Mouse (Mus musculus) testis, adult 2 months (tissue): ENCODE results near the gene Fstl1. TPM values are rescaled to one million over a fixed set of nuclear protein-coding genes. Genes with fewer than 3 reads are reported as not detected.

Source experiments
- H3K27ac ChIP-seq: fragments of 200-500 bp; 2 replicates; pipeline ENCODE4 v1.5.1; 2012; ENCODE audit warnings: low read depth, low read length; ENCODE audit not compliant: control insufficient read depth, insufficient read depth
- H3K27me3 ChIP-seq: fragments of 200-500 bp; 2 replicates; pipeline ENCODE4 v1.6.1; 2012; ENCODE audit warnings: mild to moderate bottlenecking, low read length, moderate library complexity; ENCODE audit not compliant: control insufficient read depth, insufficient read depth
- H3K36me3 ChIP-seq: fragments of 200-500 bp; 2 replicates; pipeline ENCODE4 v1.6.1; 2012; ENCODE audit warnings: mild to moderate bottlenecking, low read length; ENCODE audit not compliant: control insufficient read depth, insufficient read depth
- H3K4me1 ChIP-seq: fragments of 200-500 bp; 2 replicates; pipeline ENCODE4 v1.6.1; 2012; ENCODE audit warnings: low read length; ENCODE audit not compliant: control insufficient read depth, insufficient read depth
- H3K4me3 ChIP-seq: fragments of 200-500 bp; 2 replicates; pipeline ENCODE4 v1.5.1; 2012; ENCODE audit warnings: low read depth, mild to moderate bottlenecking, low read length, moderate library complexity, mixed read lengths; ENCODE audit not compliant: control insufficient read depth
- CTCF ChIP-seq: fragments of 200-500 bp; IDR thresholded peaks from 2 replicates; pipeline ENCODE4 v1.5.1; 2012; ENCODE audit warnings: low read depth, mild to moderate bottlenecking, inconsistent platforms, low read length, moderate library complexity; ENCODE audit not compliant: control insufficient read depth, insufficient read depth, insufficient replicate concordance
- POLR2A ChIP-seq: fragments of 200-500 bp; IDR thresholded peaks from 2 replicates; pipeline ENCODE4 v1.6.1; 2012; ENCODE audit warnings: low read depth, mild to moderate bottlenecking, inconsistent platforms, low read length, moderate library complexity; ENCODE audit not compliant: control insufficient read depth
- polyA plus RNA-seq: library from polyadenylated mRNA; depleted of rRNA; stranded (reverse); fragments of >200 nt; gene quantifications from 2 replicates; pipeline ENCODE4 v1.2.3, GENCODE M21; 2012; rRNA removed

Gene Fstl1
- polyA plus RNA-seq, 1 experiment = 5.4 TPM

DNA sequence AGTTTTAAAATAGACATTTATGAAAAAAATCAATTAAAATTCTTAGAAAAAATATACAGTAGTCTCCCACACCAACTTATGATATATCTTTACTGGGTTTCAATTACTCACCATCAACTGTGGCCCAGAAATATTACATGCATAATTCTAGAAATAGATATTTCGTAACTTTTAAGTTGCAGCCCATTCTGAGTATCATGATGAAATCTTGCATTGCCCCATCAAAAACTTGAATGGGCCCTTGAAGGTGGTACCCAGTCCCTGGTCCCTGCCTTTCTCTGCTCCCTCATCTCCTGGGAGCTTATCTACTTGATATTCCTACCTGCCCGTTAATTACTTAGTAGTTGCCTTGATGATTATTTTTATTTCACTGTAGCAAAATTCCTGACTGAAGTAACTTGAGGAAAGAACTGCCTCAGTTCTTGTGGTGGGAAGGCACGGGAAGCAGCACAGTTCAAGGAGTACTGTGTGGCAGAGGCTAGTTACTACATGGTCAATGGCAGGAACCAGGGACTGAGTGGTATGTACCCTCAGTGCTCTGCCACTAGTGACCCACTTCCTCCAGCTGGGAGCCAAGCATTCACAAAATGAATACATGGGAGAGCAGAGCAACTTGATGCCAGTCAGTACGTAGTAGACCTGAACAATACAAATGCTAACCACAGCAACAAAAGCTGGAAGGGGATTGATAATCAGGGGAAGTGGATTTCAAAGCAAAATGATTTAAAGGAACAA, 98.0 kb downstream of the Fstl1 start:
- no peak overlapping the region for H3K27ac ChIP-seq
- peaks cover 2% of the 10 kb centered on the region for H3K36me3 ChIP-seq
- TF ChIP-seq POLR2A (no peak), CTCF (no peak)
- H3K27me3 ChIP-seq = no peaks in the 10 kb centered on the region
- H3K4me1 ChIP-seq = no peaks in the 10 kb centered on the region; the same call in 1 of the 2 replicates
- no peak overlapping the region for H3K4me3 ChIP-seq

DNA sequence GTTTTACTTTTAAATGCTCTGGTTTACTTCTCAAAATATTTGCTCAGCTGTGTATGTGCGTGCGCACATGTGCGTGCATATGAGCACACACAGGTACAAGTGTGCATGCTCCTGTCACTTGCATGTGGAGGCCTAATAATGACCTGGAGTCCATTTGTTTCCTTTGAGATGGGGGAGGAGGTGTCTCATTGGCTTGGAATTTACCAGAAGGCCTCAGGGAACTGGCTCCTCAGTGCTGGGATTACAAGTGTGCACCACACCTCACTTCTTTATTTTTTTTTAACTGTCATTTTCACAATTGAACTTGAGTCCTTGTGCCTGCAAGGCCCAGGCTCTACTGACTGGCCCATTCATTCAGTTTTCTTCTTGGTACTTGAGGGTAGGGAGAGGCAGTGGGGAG, 100.7 kb downstream of the Fstl1 start:
- no peak overlapping the region for H3K4me3 ChIP-seq
- no peaks in the 10 kb centered on the region; the same call in 1 of the 2 replicates for H3K4me1 ChIP-seq
- TF ChIP-seq POLR2A = no peak
- no peaks in the 10 kb centered on the region for H3K27me3 ChIP-seq
- no peak overlapping the region for H3K27ac ChIP-seq
- H3K36me3 ChIP-seq = peaks cover 2% of the 10 kb centered on the region

- no peaks in the 10 kb centered on the region for H3K27me3 ChIP-seq
- no peaks in the 10 kb centered on the region; the same call in 1 of the 2 replicates for H3K4me1 ChIP-seq
- no peak overlapping the region for H3K27ac ChIP-seq
- peaks cover 3% of the 10 kb centered on the region for H3K36me3 ChIP-seq
- no peak overlapping the region for H3K4me3 ChIP-seq
- TF ChIP-seq CTCF (no peak), POLR2A (no peak)
These were observed 102.4 kb downstream of the Fstl1 start for GRCm38 (mm10) chr16:37878951-37879505.

- Histone ChIP-seq H3K27me3 (no peaks in the 10 kb centered on the region), H3K4me3 (no peak overlapping the region), H3K36me3 (peaks cover 3% of the 10 kb centered on the region), H3K27ac (no peak overlapping the region), H3K4me1 (no peaks in the 10 kb centered on the region; the same call in 1 of the 2 replicates)
- TF ChIP-seq POLR2A = no peak
- TF ChIP-seq CTCF = no peak
These were observed 103.2 kb downstream of the Fstl1 start for GRCm38 (mm10) chr16:37879750-37880419.

DNA sequence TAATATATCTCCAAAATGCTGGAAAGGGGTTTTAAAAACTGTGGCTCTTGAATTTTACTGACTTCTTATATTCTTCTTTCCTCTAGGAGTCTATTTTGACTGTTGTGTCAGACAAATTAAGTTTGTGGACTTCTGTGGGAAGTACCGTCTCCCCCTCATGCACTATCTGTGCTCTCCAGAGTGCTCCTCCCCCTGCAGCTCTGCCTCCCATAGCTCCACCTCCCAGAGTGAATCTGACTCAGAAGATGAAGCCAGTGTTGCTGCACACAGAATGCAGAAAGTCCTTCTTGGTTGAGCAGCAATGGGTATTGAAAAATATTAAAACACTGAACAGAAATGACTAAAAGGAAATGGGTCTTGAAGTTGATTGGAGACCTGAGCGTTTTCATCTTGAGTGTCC, 104.5 kb downstream of the Fstl1 start:
- Histone ChIP-seq H3K27me3 (no peaks in the 10 kb centered on the region), H3K4me3 (no peak overlapping the region), H3K36me3 (peaks cover 3% of the 10 kb centered on the region), H3K27ac (no peak overlapping the region), H3K4me1 (no peaks in the 10 kb centered on the region; the same call in 1 of the 2 replicates)
- TF ChIP-seq CTCF = no peak
- no peak for TF ChIP-seq POLR2A

Other genes with a start within 250 kb of the Fstl1 start
- gene Gtf2e1, start 237.1 kb upstream of the Fstl1 start, polyA plus RNA-seq = 10.1 and 10.7 TPM in 2 replicates
- 5.5 and 6.0 TPM in 2 replicates for gene Rabl3, start 237.0 kb upstream of the Fstl1 start, polyA plus RNA-seq
- 0.79 and 1.2 TPM in 2 replicates for gene Hgd, start 196.7 kb upstream of the Fstl1 start, polyA plus RNA-seq
- gene Ndufb4, start 122.4 kb upstream of the Fstl1 start, polyA plus RNA-seq = 74.9 and 80.9 TPM in 2 replicates
- gene Gm36028, start 84.3 kb downstream of the Fstl1 start, polyA plus RNA-seq = 1.2 TPM in 2 replicates
- 9.4 and 12.5 TPM in 2 replicates for gene Lrrc58, start 91.5 kb downstream of the Fstl1 start, polyA plus RNA-seq
- 0.91 and 0.98 TPM in 2 replicates for gene Gpr156, start 139.6 kb downstream of the Fstl1 start, polyA plus RNA-seq